Mouse (Mus musculus): Measurements from ENCODE around the gene Coro2b.

DNA sequence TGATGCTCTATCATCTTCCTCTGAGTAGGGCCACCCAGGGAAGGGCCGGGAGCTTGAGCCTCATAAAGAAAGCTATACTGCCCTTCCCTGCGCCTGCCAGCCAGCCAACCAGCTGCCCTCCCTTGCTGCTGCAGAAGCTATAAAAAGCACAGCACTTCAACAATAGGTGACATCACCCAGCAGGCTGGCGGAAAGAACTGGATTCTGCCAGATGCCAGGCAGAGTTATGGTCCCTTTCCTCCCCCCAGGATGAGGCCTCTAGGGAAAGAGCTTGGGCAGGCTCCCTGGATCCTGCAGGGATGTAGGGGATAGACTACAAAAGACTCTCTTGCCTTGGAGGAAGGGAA, 98.1 kb downstream of the Coro2b start:
- TF ChIP-seq POLR2A (IDR thresholded peaks at IDR 0.05; ENCODE audit: insufficient read depth, low read depth, low read length) (peak; percentile 51; the same call in 1 of the 2 replicates), CTCF (IDR thresholded peaks at IDR 0.05; ENCODE audit: insufficient read depth, low read depth, low read length) (no peak)

Measured in olfactory bulb, adult 2 months (tissue).